Mouse (Mus musculus) left cerebral cortex, adult 6 months (tissue): Measurements from ENCODE around the gene Mpp6. TPM values are rescaled to one million over a fixed set of nuclear protein-coding genes. Genes with fewer than 3 reads are reported as not detected.

Experiments used
- long read RNA-seq, 2 experiments: library from polyadenylated mRNA; unstranded; transcript quantifications; one replicate each; pipeline ENCODE4 v2.0.0; 2019 to 2020
- polyA plus RNA-seq: library from polyadenylated mRNA; unstranded; fragments of <200 nt; fragmentation: Nextera tagmentation; gene quantifications from 2 replicates; pipeline ENCODE4 v1.2.3, GENCODE M21; 2021

The Mpp6 gene
- polyA plus RNA-seq: 14.5 and 26.0 TPM in 2 replicates
- long read RNA-seq, experiment 1, partial matches to known transcripts: 6 of 22 reads
- long read RNA-seq, experiment 1, other reads (novel, unspliced or antisense): 10 of 22 reads
- long read RNA-seq, experiment 2, partial matches to known transcripts: 10 of 25 reads
- long read RNA-seq, experiment 2, other reads (novel, unspliced or antisense): 11 of 25 reads

GRCm38 (mm10) chr6:50109757-50110378, at the start of gene Mpp6:
Gene Mpp6, plus strand, starts transcription at chr6:50110241.

Other genes with a start within 250 kb of the Mpp6 start
- 33.6 and 43.5 TPM in 2 replicates for gene Gsdme, start 153.6 kb downstream of the Mpp6 start, polyA plus RNA-seq